Mouse (Mus musculus): ENCODE data around the gene Scarf1.

- TF ChIP-seq EP300 (IDR thresholded peaks at IDR 0.05; ENCODE audit: low read depth) (no peak), CTCF (IDR thresholded peaks at IDR 0.05; ENCODE audit: low read depth) (no peak)
These were observed 48.3 kb upstream of the Scarf1 start for GRCm38 (mm10) chr11:75465051-75465450.

Measured in liver, embryonic 14.5 days (tissue).